ENCODE assay signal across 22 mouse cellular contexts in genomic region chr2:170365676-170366075, GRCm38 (mm10).
DNase-seq lines count a peak whose midpoint lies in the region; ATAC-seq lines count a peak whose summit lies in the region.
"Had no signal": no experiment of that assay in that cellular context is flagged by ENCODE, and none has a peak within 500 bp of the region (broad histone marks: within the 10 kb centered on the region; RNA-seq: fewer than 3 reads in every experiment).

No protein-coding gene starts in this region.

- H3K27ac ChIP-seq in heart, embryonic 13.5 days (replicated peaks) = peak overlapping the region; percentile 87
- H3K27ac ChIP-seq in heart, embryonic 16.5 days (ENCODE audit: low read length) = peak overlapping the region; percentile 51; the same call in 1 of the 2 replicates
- H3K27ac ChIP-seq in lung, embryonic 15.5 days = peak overlapping the region; percentile 89
- H3K27ac ChIP-seq: forebrain, embryonic 12.5 days had no signal

- no peak overlapping the region for H3K9ac ChIP-seq in heart, embryonic 13.5 days
- no peak overlapping the region for H3K9ac ChIP-seq in heart, embryonic 16.5 days (ENCODE audit: low read length)
- H3K9ac ChIP-seq in lung, embryonic 15.5 days = no peak overlapping the region
- H3K9ac ChIP-seq: embryonic facial prominence, embryonic 13.5 days; embryonic facial prominence, embryonic 15.5 days; forebrain, embryonic 12.5 days had no signal

- H3K4me1 ChIP-seq in heart, embryonic 13.5 days = peaks cover 22% of the 10 kb centered on the region
- H3K4me1 ChIP-seq in heart, embryonic 16.5 days (ENCODE audit: control insufficient read depth, insufficient read depth, low read length) = peaks cover 12% of the 10 kb centered on the region
- H3K4me1 ChIP-seq in lung, embryonic 15.5 days = peaks cover 19% of the 10 kb centered on the region
- H3K4me1 ChIP-seq: embryonic facial prominence, embryonic 13.5 days; forebrain, embryonic 10.5 days; forebrain, embryonic 12.5 days had no signal

- WGBS in heart, embryonic 13.5 days = 83% methylated on average over 2 of the region's 2 CpGs
- WGBS in heart, embryonic 16.5 days = 85% methylated on average over 2 of the region's 2 CpGs
- 41% methylated on average over 2 of the region's 2 CpGs for WGBS in lung, embryonic 15.5 days

- H3K4me2 ChIP-seq in heart, embryonic 13.5 days = no peak overlapping the region
- H3K4me2 ChIP-seq in heart, embryonic 16.5 days (ENCODE audit: low read depth, low read length) = no peak overlapping the region
- no peak overlapping the region for H3K4me2 ChIP-seq in lung, embryonic 15.5 days
- H3K4me2 ChIP-seq: embryonic facial prominence, embryonic 13.5 days; embryonic facial prominence, embryonic 15.5 days; forebrain, embryonic 12.5 days had no signal

- no peaks in the 10 kb centered on the region for H3K9me3 ChIP-seq in heart, embryonic 13.5 days
- H3K9me3 ChIP-seq in heart, embryonic 16.5 days (replicated peaks; ENCODE audit: control insufficient read depth, low read length) = no peaks in the 10 kb centered on the region
- no peaks in the 10 kb centered on the region for H3K9me3 ChIP-seq in lung, embryonic 15.5 days
- H3K9me3 ChIP-seq: embryonic facial prominence, embryonic 13.5 days; embryonic facial prominence, embryonic 15.5 days; forebrain, embryonic 10.5 days; forebrain, embryonic 12.5 days had no signal

- no peaks in the 10 kb centered on the region for H3K36me3 ChIP-seq in heart, embryonic 13.5 days
- H3K36me3 ChIP-seq in heart, embryonic 16.5 days (ENCODE audit: control insufficient read depth, insufficient read depth) = no peaks in the 10 kb centered on the region
- H3K36me3 ChIP-seq in lung, embryonic 15.5 days = no peaks in the 10 kb centered on the region
- H3K36me3 ChIP-seq: embryonic facial prominence, embryonic 13.5 days; embryonic facial prominence, embryonic 15.5 days; forebrain, embryonic 10.5 days; forebrain, embryonic 12.5 days had no signal

- no peak for ATAC-seq in heart, embryonic 13.5 days (ENCODE audit: extremely low read depth, insufficient number of reproducible peaks, low FRiP score, low TSS enrichment)
- no peak for ATAC-seq in heart, embryonic 16.5 days (replicated peaks; ENCODE audit: extremely low read depth, insufficient read depth, low FRiP score)
- peak; percentile 55; the same call in 1 of the 2 replicates for ATAC-seq in lung, embryonic 15.5 days (ENCODE audit: borderline replicate concordance, extremely low read depth, low FRiP score, low TSS enrichment)
- ATAC-seq: forebrain, embryonic 14.5 days had no signal

- H3K27me3 ChIP-seq in heart, embryonic 13.5 days (replicated peaks) = no peaks in the 10 kb centered on the region
- no peaks in the 10 kb centered on the region for H3K27me3 ChIP-seq in heart, embryonic 16.5 days (ENCODE audit: control insufficient read depth, insufficient read depth, low read length)
- no peaks in the 10 kb centered on the region for H3K27me3 ChIP-seq in lung, embryonic 15.5 days
- H3K27me3 ChIP-seq: embryonic facial prominence, embryonic 13.5 days; embryonic facial prominence, embryonic 15.5 days; forebrain, embryonic 12.5 days had no signal

- no peak overlapping the region for H3K4me3 ChIP-seq in heart, embryonic 13.5 days
- no peak overlapping the region for H3K4me3 ChIP-seq in heart, embryonic 16.5 days (ENCODE audit: low read length)
- H3K4me3 ChIP-seq in lung, embryonic 15.5 days = no peak overlapping the region
- H3K4me3 ChIP-seq: embryonic facial prominence, embryonic 13.5 days; embryonic facial prominence, embryonic 15.5 days; erythroblast, embryonic 14.5 days; forebrain, embryonic 10.5 days; forebrain, embryonic 12.5 days had no signal

- no peak for DNase-seq in heart, adult 18-20 months
- no peak for DNase-seq in heart, adult 11 months
- DNase-seq in lung, adult 18-20 months = no peak
- DNase-seq: adrenal gland, adult 2 months; adrenal gland, postnatal 10 days; adrenal gland, postnatal 25 days; cerebellum, adult 11 months; cerebellum, adult 18-20 months; cerebellum, adult 8-10 months; cerebellum, adult 9-11 months; cerebellum, postnatal 14 days; cerebellum, postnatal 36 days; embryo, embryonic 11 days had no signal
